Mouse (Mus musculus): Measurements from ENCODE around the gene Pcyox1.

The Pcyox1 gene

GRCm38 (mm10) chr6:86371340-86371911 is 25.5 kb downstream of the Pcyox1 start:
- in situ Hi-C loops (cut with MboI; ENCODE audit: low pct_unique_long_range_greater_than_20kb in 1 of 2, low sequenced_read_pairs in 2 of 2, unreplicated experiment in 1 of 2) = no loop called here

GRCm38 (mm10) chr6:86370764-86371339 is 26.1 kb downstream of the Pcyox1 start, which contains the start of gene Snrpg:
Snrpg (plus strand) TSS chr6:86371304.
- in situ Hi-C loops (cut with MboI; ENCODE audit: low pct_unique_long_range_greater_than_20kb in 1 of 2, low sequenced_read_pairs in 2 of 2, unreplicated experiment in 1 of 2) = no loop called here

GRCm38 (mm10) chr6:86370093-86370713 is 26.8 kb downstream of the Pcyox1 start:
- in situ Hi-C loops (cut with MboI; ENCODE audit: low pct_unique_long_range_greater_than_20kb in 1 of 2, low sequenced_read_pairs in 2 of 2, unreplicated experiment in 1 of 2) = no loop called here

- in situ Hi-C loops (cut with MboI; ENCODE audit: low pct_unique_long_range_greater_than_20kb in 1 of 2, low sequenced_read_pairs in 2 of 2, unreplicated experiment in 1 of 2) = no loop called here
Measured at GRCm38 (mm10) chr6:86368479-86368878, 28.5 kb downstream of the Pcyox1 start.

GRCm38 (mm10) chr6:86366853-86367249 is 30.1 kb downstream of the Pcyox1 start:
- in situ Hi-C loops (cut with MboI; ENCODE audit: low pct_unique_long_range_greater_than_20kb in 1 of 2, low sequenced_read_pairs in 2 of 2, unreplicated experiment in 1 of 2) = no loop called here

GRCm38 (mm10) chr6:86366125-86366852 is 30.7 kb downstream of the Pcyox1 start:
- in situ Hi-C loops (cut with MboI; ENCODE audit: low pct_unique_long_range_greater_than_20kb in 1 of 2, low sequenced_read_pairs in 2 of 2, unreplicated experiment in 1 of 2) = no loop called here

GRCm38 (mm10) chr6:86365371-86366124 is 31.4 kb downstream of the Pcyox1 start, which contains the start of gene Fam136a:
Fam136a (plus strand) TSS chr6:86365646.
- in situ Hi-C loops (cut with MboI; ENCODE audit: low pct_unique_long_range_greater_than_20kb in 1 of 2, low sequenced_read_pairs in 2 of 2, unreplicated experiment in 1 of 2) = no loop called here

- in situ Hi-C loops (cut with MboI; ENCODE audit: low pct_unique_long_range_greater_than_20kb in 1 of 2, low sequenced_read_pairs in 2 of 2, unreplicated experiment in 1 of 2) = no loop called here
Measured at GRCm38 (mm10) chr6:86364442-86365141, 32.4 kb downstream of the Pcyox1 start.

- in situ Hi-C loops (cut with MboI; ENCODE audit: low pct_unique_long_range_greater_than_20kb in 1 of 2, low sequenced_read_pairs in 2 of 2, unreplicated experiment in 1 of 2) = no loop called here
Measured at GRCm38 (mm10) chr6:86361373-86361772, 35.6 kb downstream of the Pcyox1 start.

- in situ Hi-C loops (cut with MboI; ENCODE audit: low pct_unique_long_range_greater_than_20kb in 1 of 2, low sequenced_read_pairs in 2 of 2, unreplicated experiment in 1 of 2) = no loop called here
Measured at GRCm38 (mm10) chr6:86360691-86361090, 36.3 kb downstream of the Pcyox1 start.

GRCm38 (mm10) chr6:86356956-86357355 is 40.0 kb downstream of the Pcyox1 start:
- in situ Hi-C loops (cut with MboI; ENCODE audit: low pct_unique_long_range_greater_than_20kb in 1 of 2, low sequenced_read_pairs in 2 of 2, unreplicated experiment in 1 of 2) = no loop called here

- in situ Hi-C loops (cut with MboI; ENCODE audit: low pct_unique_long_range_greater_than_20kb in 1 of 2, low sequenced_read_pairs in 2 of 2, unreplicated experiment in 1 of 2) = no loop called here
Measured at GRCm38 (mm10) chr6:86354948-86355347, 42.0 kb downstream of the Pcyox1 start.

- in situ Hi-C loops (cut with MboI; ENCODE audit: low pct_unique_long_range_greater_than_20kb in 1 of 2, low sequenced_read_pairs in 2 of 2, unreplicated experiment in 1 of 2) = no loop called here
Measured at GRCm38 (mm10) chr6:86349257-86349656, 47.7 kb downstream of the Pcyox1 start.

- in situ Hi-C loops (cut with MboI; ENCODE audit: low pct_unique_long_range_greater_than_20kb in 1 of 2, low sequenced_read_pairs in 2 of 2, unreplicated experiment in 1 of 2) = no loop called here
Measured at GRCm38 (mm10) chr6:86346063-86346462, 50.9 kb downstream of the Pcyox1 start.

GRCm38 (mm10) chr6:86343656-86344055 is 53.3 kb downstream of the Pcyox1 start:
- in situ Hi-C loops (cut with MboI; ENCODE audit: low pct_unique_long_range_greater_than_20kb in 1 of 2, low sequenced_read_pairs in 2 of 2, unreplicated experiment in 1 of 2) = no loop called here

- in situ Hi-C loops (cut with MboI; ENCODE audit: low pct_unique_long_range_greater_than_20kb in 1 of 2, low sequenced_read_pairs in 2 of 2, unreplicated experiment in 1 of 2) = loop anchor here in 1 of 2 experiments (10.0 kb wide), 1 partner anchor 212 kb away; no protein-coding TSS in a partner anchor
Measured at GRCm38 (mm10) chr6:86336340-86336739, 60.6 kb downstream of the Pcyox1 start.

All from mouse embryonic stem cell (cell line).